Mouse (Mus musculus) embryonic facial prominence, embryonic 11.5 days (tissue): ENCODE results near the gene Tns3. TPM values are rescaled to one million over a fixed set of nuclear protein-coding genes. Genes with fewer than 3 reads are reported as not detected.

Source experiments
- ATAC-seq: fragments of 200-750 bp; cut with Nextera tagmentation; replicated peaks from 2 replicates; pipeline ENCODE4 v1.8.0; 2017; ENCODE audit warnings: low read depth; ENCODE audit not compliant: insufficient number of reproducible peaks, low FRiP score, low TSS enrichment
- DNase-seq: peaks from one replicate; pipeline ENCODE4 v3.0.0-alpha.2; 2015; ENCODE audit warnings: low spot score
- H3K27ac ChIP-seq: fragments of 300-500 bp; sonication (generic); replicated peaks from 2 replicates; pipeline ENCODE4 v1.5.1; 2014; ENCODE audit warnings: mild to moderate bottlenecking, low read depth, low read length, control low read depth
- H3K27me3 ChIP-seq: fragments of 300-500 bp; sonication (generic); 2 replicates; pipeline ENCODE4 v1.6.1; 2014; ENCODE audit warnings: mild to moderate bottlenecking, low read length, moderate library complexity, mixed read lengths; ENCODE audit not compliant: control insufficient read depth, insufficient read depth
- H3K36me3 ChIP-seq: fragments of 300-500 bp; sonication (generic); replicated peaks from 2 replicates; pipeline ENCODE4 v1.6.1; 2014; ENCODE audit warnings: low read depth, mild to moderate bottlenecking, low read length, moderate library complexity, mixed read lengths; ENCODE audit not compliant: control insufficient read depth, insufficient read depth
- H3K4me1 ChIP-seq: fragments of 300-500 bp; sonication (generic); 2 replicates; pipeline ENCODE4 v1.6.1; 2014; ENCODE audit warnings: low read length, mixed read lengths; ENCODE audit not compliant: control insufficient read depth, insufficient read depth
- H3K4me2 ChIP-seq: fragments of 300-500 bp; sonication (generic); 2 replicates; pipeline ENCODE4 v1.6.1; 2014; ENCODE audit warnings: low read depth, mild to moderate bottlenecking, control low read depth, low read length, moderate library complexity
- H3K4me3 ChIP-seq: fragments of 300-500 bp; sonication (generic); 2 replicates; pipeline ENCODE4 v1.5.1; 2014; ENCODE audit warnings: low read depth, low read length, control low read depth
- H3K9ac ChIP-seq: fragments of 300-500 bp; sonication (generic); replicated peaks from 2 replicates; pipeline ENCODE4 v1.6.1; 2014; ENCODE audit warnings: mild to moderate bottlenecking, control low read depth, low read length
- H3K9me3 ChIP-seq: fragments of 300-500 bp; sonication (generic); replicated peaks from 2 replicates; pipeline ENCODE4 v1.6.1; 2016; ENCODE audit warnings: mild to moderate bottlenecking, low read length, inconsistent platforms, mixed read lengths; ENCODE audit not compliant: control insufficient read depth
- WGBS: fragments of 180-500 bp; shearing (Covaris S2); extraction: QIAGEN DNeasy Blood & Tissue Kit; methylation state at CpG from one replicate; pipeline ENCODE4 v1.1.7; 2014; 5-methylcytosine and 5-hydroxymethylcytosine counted together
- polyA plus RNA-seq: library from polyadenylated mRNA; unstranded; fragments of >200 nt; fragmentation: Nextera tagmentation; extraction: Ambion mirVana; gene quantifications from 2 replicates; pipeline ENCODE4 v1.2.1, GENCODE M21; 2014

The Tns3 gene
- polyA plus RNA-seq, 1 experiment from 2014 or later = 14.9 TPM

DNA sequence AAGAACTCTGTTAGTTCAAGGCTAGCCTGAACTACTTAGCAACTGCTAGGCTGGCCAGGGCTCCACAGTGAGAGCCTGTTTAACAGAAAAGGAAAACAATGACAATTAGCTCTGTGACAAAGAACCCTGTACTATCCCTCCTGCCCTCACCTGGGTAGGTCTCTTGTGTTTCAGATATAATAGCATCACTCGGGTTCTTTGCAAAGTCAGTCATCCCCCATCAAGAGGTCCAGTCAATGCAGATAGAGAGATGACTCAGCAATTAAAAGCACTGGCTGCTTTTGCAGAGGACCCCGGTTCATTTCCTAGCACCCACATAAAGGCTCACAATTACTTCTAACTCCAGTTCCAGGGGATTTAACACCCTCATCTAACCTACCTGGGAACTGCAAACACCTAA, 78.0 kb downstream of the Tns3 start:
- no peak for DNase-seq
- H3K9ac ChIP-seq = no peak overlapping the region
- no peaks in the 10 kb centered on the region for H3K36me3 ChIP-seq
- H3K4me1 ChIP-seq = no peaks in the 10 kb centered on the region
- ATAC-seq = no peak
- H3K27me3 ChIP-seq = no peaks in the 10 kb centered on the region
- 66% methylated on average over 2 of the region's 2 CpGs for WGBS
- H3K9me3 ChIP-seq = no peaks in the 10 kb centered on the region
- no peak overlapping the region for H3K4me3 ChIP-seq
- H3K4me2 ChIP-seq = no peak overlapping the region
- H3K27ac ChIP-seq = no peak overlapping the region

- no peak for ATAC-seq
- no peaks in the 10 kb centered on the region for H3K27me3 ChIP-seq
- 86% methylated on average over 3 of the region's 3 CpGs for WGBS
- H3K27ac ChIP-seq = no peak overlapping the region
- H3K4me2 ChIP-seq = no peak overlapping the region
- DNase-seq = no peak
- no peak overlapping the region for H3K9ac ChIP-seq
- no peaks in the 10 kb centered on the region for H3K36me3 ChIP-seq
- no peaks in the 10 kb centered on the region for H3K9me3 ChIP-seq
- H3K4me1 ChIP-seq = no peaks in the 10 kb centered on the region
- no peak overlapping the region for H3K4me3 ChIP-seq
Measured at GRCm38 (mm10) chr11:8585686-8586085, 78.6 kb downstream of the Tns3 start.

- H3K4me2 ChIP-seq = no peak overlapping the region
- H3K9me3 ChIP-seq = no peaks in the 10 kb centered on the region
- DNase-seq (no peak), ATAC-seq (peak; percentile 35)
- 43% methylated on average over 1 of the region's 1 CpGs for WGBS
- H3K36me3 ChIP-seq = no peaks in the 10 kb centered on the region
- H3K27me3 ChIP-seq = no peaks in the 10 kb centered on the region
- no peak overlapping the region for H3K4me3 ChIP-seq
- no peak overlapping the region for H3K9ac ChIP-seq
- H3K27ac ChIP-seq = no peak overlapping the region
- H3K4me1 ChIP-seq = no peaks in the 10 kb centered on the region
Measured at GRCm38 (mm10) chr11:8584925-8585324, 79.4 kb downstream of the Tns3 start.

GRCm38 (mm10) chr11:8584307-8584706, 80.0 kb downstream of the Tns3 start:
- H3K4me3 ChIP-seq = no peak overlapping the region
- no peaks in the 10 kb centered on the region for H3K4me1 ChIP-seq
- H3K4me2 ChIP-seq = no peak overlapping the region
- H3K9ac ChIP-seq = no peak overlapping the region
- DNase-seq = no peak
- no peaks in the 10 kb centered on the region for H3K9me3 ChIP-seq
- no peaks in the 10 kb centered on the region for H3K36me3 ChIP-seq
- no peak for ATAC-seq
- 56% methylated on average over 2 of the region's 2 CpGs for WGBS
- H3K27ac ChIP-seq = no peak overlapping the region
- H3K27me3 ChIP-seq = no peaks in the 10 kb centered on the region

DNA sequence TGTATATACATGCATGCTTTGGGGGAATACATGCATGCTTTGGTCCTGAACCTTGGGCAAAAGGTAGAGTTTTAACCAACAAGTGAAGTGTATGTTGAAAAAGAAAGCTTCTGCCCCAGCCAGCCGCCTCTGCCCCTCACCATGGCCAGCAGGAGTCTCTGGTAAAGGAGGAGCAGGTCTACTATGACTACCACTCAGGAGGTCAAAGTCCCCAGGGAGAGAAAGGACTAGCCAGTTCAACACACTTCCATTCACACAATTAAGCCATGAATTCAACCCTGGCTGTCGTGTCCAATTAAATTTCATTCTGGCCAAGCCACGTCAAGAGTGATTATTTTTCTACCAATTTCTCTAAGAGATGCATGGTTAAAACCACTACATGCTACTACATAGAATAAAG, 81.2 kb downstream of the Tns3 start:
- Histone ChIP-seq H3K4me3 (no peak overlapping the region), H3K9ac (no peak overlapping the region), H3K9me3 (no peaks in the 10 kb centered on the region), H3K4me2 (no peak overlapping the region), H3K36me3 (no peaks in the 10 kb centered on the region; the same call in 1 of the 2 replicates), H3K27ac (no peak overlapping the region), H3K4me1 (no peaks in the 10 kb centered on the region), H3K27me3 (no peaks in the 10 kb centered on the region)
- 81% methylated on average over 3 of the region's 3 CpGs for WGBS
- no peak for DNase-seq
- ATAC-seq = no peak

DNA sequence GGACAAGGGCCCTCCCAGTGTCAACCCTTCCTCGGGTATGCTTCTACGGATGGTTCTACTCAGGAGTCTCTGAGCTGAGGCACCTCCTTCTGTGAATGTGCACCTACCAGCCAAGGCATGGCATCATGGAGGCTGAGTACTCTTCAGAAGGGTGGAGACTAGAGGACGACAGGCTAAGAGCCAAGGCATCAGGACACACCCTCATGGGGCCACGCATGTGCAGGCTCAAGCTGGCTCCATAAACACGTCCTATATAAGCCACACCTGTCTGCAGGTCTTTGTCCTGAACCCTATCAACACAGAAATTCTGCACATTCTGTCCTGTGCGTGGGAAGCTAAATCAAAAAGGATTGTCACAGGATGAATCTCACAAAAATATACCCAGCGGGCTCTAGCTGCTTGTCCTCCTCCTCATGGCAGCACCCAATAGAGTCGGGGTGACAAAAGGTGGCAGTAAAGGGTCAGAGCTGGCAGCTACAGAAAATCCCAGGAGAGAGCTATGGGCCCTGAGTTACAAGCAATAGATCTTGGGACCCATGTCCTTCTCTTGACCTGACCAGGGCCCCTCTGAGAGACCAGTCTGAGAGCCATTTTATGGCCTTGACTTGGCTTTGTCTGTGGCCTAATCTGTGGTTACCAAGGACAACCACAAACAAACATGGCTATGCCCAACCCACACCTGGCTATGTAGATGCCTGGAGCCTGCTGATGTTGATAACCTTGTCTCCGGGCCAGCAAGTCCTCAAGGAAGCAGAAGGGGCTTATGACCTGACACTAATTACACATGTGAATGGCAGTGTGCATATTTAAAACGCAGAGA, 82.0 kb downstream of the Tns3 start:
- WGBS = 87% methylated on average over 10 of the region's 10 CpGs
- H3K4me1 ChIP-seq = no peaks in the 10 kb centered on the region
- no peak overlapping the region for H3K4me3 ChIP-seq
- no peaks in the 10 kb centered on the region; the same call in 1 of the 2 replicates for H3K36me3 ChIP-seq
- no peak overlapping the region for H3K27ac ChIP-seq
- H3K9me3 ChIP-seq = no peaks in the 10 kb centered on the region
- DNase-seq (no peak), ATAC-seq (no peak)
- no peak overlapping the region for H3K9ac ChIP-seq
- H3K27me3 ChIP-seq = no peaks in the 10 kb centered on the region
- no peak overlapping the region for H3K4me2 ChIP-seq

- Histone ChIP-seq H3K9ac (no peak overlapping the region), H3K4me2 (no peak overlapping the region), H3K4me3 (no peak overlapping the region), H3K36me3 (no peaks in the 10 kb centered on the region; the same call in 1 of the 2 replicates), H3K4me1 (no peaks in the 10 kb centered on the region), H3K9me3 (no peaks in the 10 kb centered on the region), H3K27me3 (no peaks in the 10 kb centered on the region), H3K27ac (no peak overlapping the region)
- WGBS = 90% methylated on average over 5 of the region's 5 CpGs
- ATAC-seq = no peak
- DNase-seq = no peak
Measured at GRCm38 (mm10) chr11:8579789-8580188, 84.5 kb downstream of the Tns3 start.
